Mouse (Mus musculus): ENCODE measurements around the gene Hectd3. TPM values are rescaled to one million over a fixed set of nuclear protein-coding genes. Genes with fewer than 3 reads are reported as not detected.

Hectd3 gene
- 10.5 and 24.4 TPM in 2 replicates for polyA plus RNA-seq (2012)

DNA sequence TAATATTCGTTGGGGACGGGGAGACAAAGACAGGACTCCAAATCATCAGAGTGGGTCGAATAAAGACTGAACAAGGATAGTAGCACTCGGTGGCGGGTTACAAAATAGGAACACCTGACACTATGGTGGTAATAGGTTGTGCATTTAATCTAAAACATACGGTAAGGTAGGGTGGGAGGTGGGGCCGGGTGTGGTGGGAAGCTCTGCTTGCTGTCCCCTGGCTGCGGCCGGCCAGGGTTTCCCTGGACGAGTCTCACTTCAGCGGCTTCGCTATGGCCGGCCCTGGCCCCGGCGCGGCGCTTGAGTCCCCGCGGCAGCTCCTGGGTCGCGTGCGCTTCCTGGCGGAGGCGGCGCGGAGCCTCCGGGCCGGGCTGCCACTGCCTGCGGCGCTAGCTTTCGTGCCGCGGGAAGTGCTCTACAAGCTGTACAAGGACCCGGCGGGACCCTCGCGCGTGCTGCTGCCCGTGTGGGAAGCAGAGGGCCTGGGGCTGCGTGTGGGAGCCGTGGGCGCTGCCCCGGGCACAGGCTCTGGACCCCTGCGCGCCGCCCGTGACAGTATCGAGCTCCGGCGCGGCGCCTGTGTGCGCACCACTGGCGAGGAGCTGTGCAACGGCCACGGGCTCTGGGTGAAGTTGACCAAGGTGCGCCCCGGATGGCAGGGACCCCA lies at the start of gene Hectd3:
Gene Hectd3, plus strand, starts transcription at position 187 of the 667 bp plus-strand sequence.
- TF ChIP-seq GATA1 (IDR thresholded peaks at IDR 0.05; ENCODE audit: low read length): no peak

DNA sequence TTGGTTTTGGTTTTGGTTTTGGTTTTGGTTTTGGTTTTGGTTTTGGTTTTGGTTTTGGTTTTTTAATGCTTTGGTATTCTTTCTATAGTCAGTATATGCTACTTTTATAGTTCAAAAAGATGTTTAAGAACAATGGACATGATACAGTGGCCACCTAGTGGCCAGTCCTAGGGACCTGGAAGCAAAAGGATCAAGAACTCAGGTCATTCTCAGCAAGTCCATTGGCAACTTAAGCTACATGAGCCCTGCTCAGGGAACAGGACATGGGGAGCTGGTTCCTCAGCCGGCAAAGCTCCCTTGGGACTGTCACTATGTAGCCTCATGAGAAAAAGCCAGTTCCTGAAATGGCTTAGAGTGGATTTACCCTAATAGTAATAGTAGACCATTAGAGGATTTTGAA lies 43.5 kb upstream of the Hectd3 start:
- TF ChIP-seq GATA1 (IDR thresholded peaks at IDR 0.05; ENCODE audit: low read length): no peak

DNA sequence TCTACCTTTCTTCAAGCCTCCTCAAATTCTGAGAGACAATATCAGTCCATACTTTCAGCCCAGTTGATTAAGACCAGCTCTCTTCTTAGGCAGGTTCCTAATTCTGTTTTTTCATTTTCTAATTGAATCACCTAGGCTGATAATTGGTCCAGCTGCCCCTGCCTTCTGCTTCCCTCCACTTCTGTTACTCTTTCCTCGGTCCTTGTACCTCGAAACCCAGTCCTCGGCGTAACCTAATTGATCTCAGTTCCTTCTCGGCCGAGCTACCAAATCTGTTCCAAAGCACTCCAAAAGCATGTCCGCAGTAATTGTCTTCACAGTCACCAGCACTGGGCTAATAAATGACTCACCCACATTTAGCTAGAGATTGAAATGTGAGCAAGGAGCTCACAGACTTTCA lies 40.2 kb upstream of the Hectd3 start:
- no peak for TF ChIP-seq GATA1 (IDR thresholded peaks at IDR 0.05; ENCODE audit: low read length)

- no peak for TF ChIP-seq GATA1 (IDR thresholded peaks at IDR 0.05; ENCODE audit: low read length)
Measured at GRCm38 (mm10) chr4:116976503-116976902, 18.6 kb upstream of the Hectd3 start.

DNA sequence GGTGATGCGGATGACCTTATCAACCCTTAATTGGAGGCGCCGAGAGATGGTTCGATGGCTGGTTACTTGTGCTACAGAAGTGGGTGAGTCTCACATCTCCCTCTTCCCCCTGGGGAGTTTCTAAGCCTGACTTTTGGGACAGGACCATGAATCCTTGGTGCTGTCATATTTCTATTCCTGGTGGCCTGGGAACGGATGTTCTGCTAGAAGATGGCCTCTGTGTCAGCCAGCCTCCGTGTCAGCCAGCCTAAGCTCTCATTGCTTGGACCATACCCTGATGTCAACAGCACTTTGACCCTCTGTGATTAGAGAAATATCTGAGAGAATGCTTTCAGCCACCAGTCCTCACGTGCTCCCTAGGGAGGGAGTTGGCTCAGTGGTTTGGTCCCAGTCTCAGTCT lies 9.4 kb upstream of the Hectd3 start:
- no peak for TF ChIP-seq GATA1 (IDR thresholded peaks at IDR 0.05; ENCODE audit: low read length)

- no peak for TF ChIP-seq GATA1 (IDR thresholded peaks at IDR 0.05; ENCODE audit: low read length)
Measured at GRCm38 (mm10) chr4:116986400-116987121, 8.6 kb upstream of the Hectd3 start.

DNA sequence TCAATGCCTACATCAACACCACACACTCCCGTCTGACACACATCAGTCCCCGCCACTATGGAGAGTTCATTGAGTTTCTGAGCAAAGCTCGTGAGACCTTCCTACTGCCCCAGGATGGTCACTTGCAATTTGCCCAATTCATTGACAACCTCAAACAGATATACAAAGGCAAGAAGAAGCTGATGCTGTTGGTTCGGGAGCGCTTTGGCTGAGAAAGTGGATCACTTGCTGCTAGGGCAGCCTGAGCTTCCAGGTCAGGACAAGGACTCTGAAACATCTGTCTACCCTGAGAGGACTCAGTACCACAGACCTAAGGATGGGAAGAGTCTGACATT lies 8.0 kb upstream of the Hectd3 start:
- no peak for TF ChIP-seq GATA1 (IDR thresholded peaks at IDR 0.05; ENCODE audit: low read length)

GRCm38 (mm10) chr4:116989731-116990130 lies 5.4 kb upstream of the Hectd3 start:
- no peak for TF ChIP-seq GATA1 (IDR thresholded peaks at IDR 0.05; ENCODE audit: low read length)

- no peak for TF ChIP-seq GATA1 (IDR thresholded peaks at IDR 0.05; ENCODE audit: low read length)
Measured at GRCm38 (mm10) chr4:116991366-116991765, 3.8 kb upstream of the Hectd3 start.

GRCm38 (mm10) chr4:116993672-116994621 lies 1.2 kb upstream of the Hectd3 start, which contains the start of gene Urod:
TSS of gene Urod (minus strand) at chr4:116994413.
- TF ChIP-seq GATA1 (IDR thresholded peaks at IDR 0.05; ENCODE audit: low read length): no peak

- no peak for TF ChIP-seq GATA1 (IDR thresholded peaks at IDR 0.05; ENCODE audit: low read length)
Measured at GRCm38 (mm10) chr4:116995798-116996135, 650 bp downstream of the Hectd3 start.

DNA sequence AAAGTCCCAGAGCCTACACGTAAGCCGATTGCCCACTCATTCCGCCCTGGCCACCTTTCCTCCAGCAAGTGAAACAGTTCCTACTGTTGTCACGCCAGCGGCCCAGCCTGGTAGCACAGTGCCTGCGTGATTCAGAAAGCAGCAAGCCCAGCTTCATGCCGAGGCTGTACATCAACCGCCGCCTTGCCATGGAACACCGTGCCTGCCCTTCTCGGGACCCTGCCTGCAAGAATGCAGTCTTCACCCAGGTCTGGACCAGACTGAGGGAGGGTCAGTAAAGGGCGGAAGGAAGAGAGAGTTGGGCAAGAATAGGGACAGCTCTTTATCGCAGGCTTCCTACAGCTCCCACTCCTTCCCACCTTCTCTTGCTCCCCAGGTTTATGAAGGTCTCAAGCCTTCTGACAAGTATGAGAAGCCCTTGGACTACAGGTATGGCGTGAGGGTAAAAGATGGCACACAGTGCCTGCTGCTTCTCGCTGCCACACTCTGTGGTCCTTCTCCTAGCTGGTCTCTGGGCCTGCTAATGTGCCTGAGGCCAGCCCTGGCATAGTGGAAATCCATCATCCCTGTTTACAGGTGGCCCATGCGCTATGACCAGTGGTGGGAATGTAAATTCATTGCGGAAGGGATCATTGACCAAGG lies 4.5 kb downstream of the Hectd3 start:
- TF ChIP-seq GATA1 (IDR thresholded peaks at IDR 0.05; ENCODE audit: low read length): no peak

- TF ChIP-seq GATA1 (IDR thresholded peaks at IDR 0.05; ENCODE audit: low read length): no peak
Measured at GRCm38 (mm10) chr4:117001957-117002356, 6.8 kb downstream of the Hectd3 start.

DNA sequence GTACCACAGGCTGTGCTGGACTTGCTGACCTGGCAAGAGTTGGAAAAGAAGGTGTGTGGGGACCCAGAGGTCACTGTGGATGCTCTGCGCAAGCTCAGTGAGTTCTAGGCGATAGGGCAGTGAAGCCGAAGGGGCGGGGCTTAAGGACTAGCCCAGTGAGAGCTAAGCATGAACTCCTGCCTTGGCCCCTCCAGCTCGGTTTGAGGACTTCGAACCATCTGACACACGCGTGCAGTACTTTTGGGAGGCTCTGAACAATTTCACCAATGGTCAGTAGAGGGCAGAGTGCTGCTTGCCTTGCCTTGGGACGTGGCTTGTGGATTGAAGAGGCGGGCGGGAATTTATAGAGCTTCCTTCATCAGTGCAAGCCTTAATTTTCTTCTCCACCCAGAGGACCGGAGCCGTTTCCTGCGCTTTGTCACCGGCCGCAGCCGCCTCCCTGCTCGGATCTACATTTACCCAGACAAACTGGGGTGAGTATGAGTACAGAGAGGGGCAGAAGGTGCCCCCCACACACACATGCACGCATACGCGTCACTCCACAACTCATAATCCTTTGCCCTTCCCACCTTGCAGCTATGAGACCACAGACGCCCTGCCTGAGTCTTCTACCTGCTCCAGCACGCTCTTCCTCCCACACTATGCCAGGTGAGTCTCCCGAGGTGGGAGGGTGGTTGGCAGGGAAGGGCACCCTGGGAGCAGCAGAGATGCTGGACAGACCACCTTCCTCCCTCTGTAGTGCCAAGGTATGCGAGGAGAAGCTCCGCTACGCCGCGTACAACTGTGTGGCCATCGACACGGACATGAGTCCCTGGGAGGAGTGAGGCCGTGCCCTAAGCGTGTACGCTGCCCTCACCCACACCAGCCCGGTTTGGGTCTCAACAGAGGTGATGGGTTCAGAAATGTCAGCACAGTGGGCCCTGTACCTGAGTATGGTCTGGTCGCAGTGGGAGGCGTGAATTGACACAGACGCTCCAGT lies 7.7 kb downstream of the Hectd3 start:
- TF ChIP-seq GATA1 (IDR thresholded peaks at IDR 0.05; ENCODE audit: low read length): no peak

All from G1E-ER4 (cell line).